Mouse (Mus musculus) megakaryocyte, adult 5-6 weeks (primary cell): Measurements from ENCODE around the gene Krt12. TPM values are rescaled to one million over a fixed set of nuclear protein-coding genes. Genes with fewer than 3 reads are reported as not detected.

Experiments used
- ATAC-seq: 2 replicates; pipeline ENCODE4 v1.8.0; 2016; ENCODE audit warnings: mild to moderate bottlenecking, inconsistent platforms; ENCODE audit not compliant: poor library complexity, severe bottlenecking
- total RNA-seq, 2 experiments: library from RNA; stranded (forward) in 1 of 2; stranded (reverse) in 1 of 2; fragments of 153-499, 151-499 nt in 1 of 2; fragments of 221-1000, 200-1000 nt in 1 of 2; gene quantifications; 2 replicates each; pipeline versions ENCODE4 v1.2.3 to v1.2.4; 2015 to 2017

The Krt12 gene
- total RNA-seq, 2 experiments from 2014 or later: not detected

DNA sequence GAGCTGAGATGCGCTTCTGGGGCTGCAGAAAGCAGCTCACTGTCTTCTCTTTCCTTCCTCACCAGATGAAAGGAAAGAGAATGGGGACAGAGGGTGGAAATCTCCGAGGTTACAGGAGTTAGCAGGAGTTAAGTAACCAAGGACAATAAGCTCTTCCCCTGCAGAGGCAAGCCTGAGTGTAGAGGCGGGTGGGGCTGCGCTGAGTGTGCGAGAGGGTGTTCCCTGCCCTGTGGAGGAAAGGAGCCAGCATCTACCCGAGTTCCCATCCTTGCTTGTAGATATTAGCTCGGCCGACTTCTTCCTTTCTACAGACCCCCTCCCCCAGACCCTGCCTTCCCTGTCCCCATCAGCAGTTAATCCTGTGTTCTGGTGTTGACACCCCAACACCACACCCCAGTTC, 23.2 kb downstream of the Krt12 start:
- no peak for ATAC-seq

DNA sequence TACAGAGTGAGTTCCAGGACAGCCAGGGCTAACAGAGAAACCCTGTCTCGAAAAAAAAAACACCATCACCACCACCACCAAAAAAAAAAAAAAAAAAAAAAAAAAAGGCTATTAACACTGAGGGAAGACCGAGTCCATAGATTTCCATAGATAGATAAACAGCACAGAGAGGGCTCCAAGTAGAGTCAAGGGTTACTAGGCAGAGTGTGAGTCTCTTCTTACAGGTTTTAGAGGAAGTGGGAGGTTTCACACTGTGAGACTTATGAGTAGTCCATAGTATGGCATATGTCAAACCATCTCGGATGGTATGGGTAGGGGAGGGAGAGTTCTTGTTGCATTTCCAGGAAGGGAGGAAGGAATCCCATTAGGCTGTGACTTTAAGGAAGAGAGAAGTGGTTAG, 24.0 kb downstream of the Krt12 start:
- ATAC-seq: no peak

GRCm38 (mm10) chr11:99396661-99397060, 25.4 kb downstream of the Krt12 start:
- no peak for ATAC-seq

DNA sequence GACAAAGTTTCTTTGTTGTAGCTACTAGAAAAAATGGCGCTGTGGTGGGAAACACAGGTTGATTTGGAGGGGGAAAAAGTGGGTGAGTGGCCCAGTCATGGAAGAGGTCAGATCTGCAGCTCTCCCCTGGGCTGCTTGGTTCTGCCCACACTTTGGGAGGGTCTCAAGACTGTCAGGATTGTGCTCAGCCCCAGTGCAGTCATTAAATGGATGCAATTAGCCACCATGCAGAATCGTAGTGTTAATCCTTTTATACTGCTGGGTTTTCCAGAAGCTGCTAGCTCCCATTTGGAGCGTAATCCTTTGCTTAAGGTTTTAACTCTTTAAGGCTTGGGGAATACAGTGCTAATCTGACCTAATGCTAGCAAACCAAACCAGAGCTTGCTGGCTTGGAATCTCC, 26.0 kb downstream of the Krt12 start:
- no peak for ATAC-seq

DNA sequence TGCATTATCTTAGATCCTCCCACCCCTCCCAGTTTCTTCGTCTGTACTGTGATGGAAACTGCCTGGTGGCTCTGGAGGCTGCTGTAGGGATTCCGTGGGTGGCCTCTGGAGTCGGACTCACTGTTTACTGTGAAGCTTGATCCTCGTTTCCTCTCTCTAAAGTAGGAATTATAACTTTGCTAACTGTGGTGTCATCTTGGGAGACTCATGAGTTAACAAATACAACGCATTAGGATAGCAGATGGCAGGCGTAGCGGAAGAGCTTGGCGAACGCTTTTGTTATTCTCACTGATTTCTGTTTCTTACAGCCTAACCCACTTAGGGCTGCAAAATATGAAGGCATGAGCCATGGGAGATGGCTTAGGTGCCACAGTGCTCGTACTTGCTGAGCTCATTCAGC, 29.6 kb downstream of the Krt12 start:
- ATAC-seq: no peak

GRCm38 (mm10) chr11:99391375-99391774, 30.7 kb downstream of the Krt12 start:
- ATAC-seq: no peak

DNA sequence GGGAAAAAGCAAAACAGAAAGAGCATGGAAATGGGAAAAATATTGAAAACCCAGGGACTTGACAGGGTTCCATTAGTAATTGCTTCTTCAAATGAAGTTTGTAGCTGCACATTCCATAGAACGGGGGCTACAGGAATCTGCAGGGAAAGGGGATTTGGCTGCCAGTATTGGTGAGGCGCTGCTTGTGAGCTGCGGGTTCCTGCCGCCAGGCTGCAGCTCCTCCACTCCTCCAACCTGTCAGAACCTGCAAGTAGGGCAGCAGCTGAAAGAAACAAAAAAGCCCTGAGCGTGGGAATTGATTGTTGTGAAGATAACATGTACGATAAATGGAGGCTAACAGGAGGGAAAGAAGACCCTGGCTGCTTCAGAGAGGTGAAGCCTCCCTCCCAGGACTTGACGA, 31.2 kb downstream of the Krt12 start:
- ATAC-seq: no peak

- no peak for ATAC-seq
Measured at GRCm38 (mm10) chr11:99389264-99389663, 32.8 kb downstream of the Krt12 start, which contains the start of gene Krt10. TSS of gene Krt10 (minus strand) at chr11:99389364.

DNA sequence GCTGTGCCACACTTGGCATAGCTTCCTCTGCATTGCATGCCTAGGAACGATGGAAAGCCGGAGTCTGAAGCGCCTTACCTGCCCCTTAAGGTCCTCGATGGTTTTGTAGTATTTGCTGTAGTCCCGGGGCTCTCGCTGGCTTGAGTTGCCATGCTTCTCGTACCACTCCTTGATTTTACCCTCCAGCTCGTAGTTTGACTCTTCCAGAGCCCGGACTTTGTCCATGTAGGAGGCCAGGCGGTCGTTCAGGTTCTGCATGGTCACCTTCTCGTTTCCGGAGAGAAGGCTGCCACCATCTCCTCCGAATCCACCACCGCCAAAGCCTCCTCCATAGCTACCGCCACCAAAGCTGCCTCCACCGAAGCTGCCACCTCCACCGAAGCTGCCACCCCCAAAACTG, 33.4 kb downstream of the Krt12 start:
- ATAC-seq: no peak

DNA sequence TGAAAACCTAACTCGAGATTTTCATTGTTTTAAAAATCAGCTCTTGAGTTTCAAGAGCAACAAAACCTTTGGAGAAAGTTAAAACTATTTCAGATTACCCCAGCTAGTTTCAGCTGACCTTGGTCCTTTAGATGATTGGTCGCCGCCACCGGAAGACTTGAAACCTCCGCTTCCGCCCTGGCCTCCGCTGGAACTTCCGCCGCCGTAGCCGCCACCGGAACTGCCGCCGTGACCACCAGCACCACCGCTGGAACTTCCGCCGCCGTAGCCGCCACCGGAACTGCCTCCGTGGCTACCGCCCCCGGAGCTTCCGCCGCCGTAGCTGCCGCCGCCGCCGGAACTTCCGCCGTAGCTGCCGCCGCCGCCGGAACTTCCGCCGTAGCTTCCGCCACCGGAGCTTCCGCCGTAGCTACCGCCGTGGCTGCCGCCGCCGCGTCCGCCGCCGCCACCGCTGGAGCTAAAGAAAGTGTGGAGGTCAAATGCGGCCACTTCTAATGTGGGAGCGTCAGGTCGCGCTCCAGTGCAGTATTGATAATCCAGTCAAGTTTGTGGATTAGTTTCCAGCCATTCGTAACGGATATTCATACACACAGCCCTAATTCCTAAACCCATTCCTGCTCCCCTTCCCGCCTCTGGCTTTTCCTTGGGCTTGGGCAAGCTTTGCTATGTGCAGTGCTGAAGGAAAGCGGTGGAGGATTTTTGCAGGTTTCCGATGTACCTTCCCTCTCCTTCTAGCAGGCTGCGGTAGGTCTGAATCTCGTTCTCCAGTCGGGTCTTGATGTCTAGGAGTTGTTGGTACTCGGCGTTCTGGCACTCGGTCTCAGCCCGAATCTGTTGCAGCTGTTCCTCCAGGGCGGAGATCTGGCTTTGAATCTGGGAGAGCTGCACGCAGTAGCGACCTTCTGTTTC, 36.0 kb downstream of the Krt12 start:
- peak; percentile 99 for ATAC-seq

GRCm38 (mm10) chr11:99379568-99379967, 42.5 kb downstream of the Krt12 start:
- ATAC-seq: peak; percentile 79

- ATAC-seq: no peak
Measured at GRCm38 (mm10) chr11:99374803-99375202, 47.3 kb downstream of the Krt12 start, which contains the start of gene Krt28. TSS of gene Krt28 (minus strand) at chr11:99374903.

- ATAC-seq: peak; percentile 33; the same call in 1 of the 2 replicates
Measured at GRCm38 (mm10) chr11:99369853-99370451, 52.1 kb downstream of the Krt12 start.

- ATAC-seq: no peak
Measured at GRCm38 (mm10) chr11:99369229-99369628, 52.8 kb downstream of the Krt12 start.

GRCm38 (mm10) chr11:99366791-99367190, 55.3 kb downstream of the Krt12 start:
- ATAC-seq: no peak

Other genes with a start within 250 kb of the Krt12 start
- gene Smarce1, start 191.2 kb downstream of the Krt12 start, total RNA-seq (2015): 59.4 and 72.9 TPM in 2 replicates
- 177 and 179 TPM in 2 replicates for gene Smarce1, start 191.2 kb downstream of the Krt12 start, total RNA-seq (2017)
- not detected in 2 replicates for gene Krt222, start 178.2 kb downstream of the Krt12 start, total RNA-seq (2015)
- not detected in 2 replicates for gene Krt222, start 178.2 kb downstream of the Krt12 start, total RNA-seq (2017)
- gene Krt24, start 137.0 kb downstream of the Krt12 start, total RNA-seq (2015): not detected in 2 replicates
- gene Krt24, start 137.0 kb downstream of the Krt12 start, total RNA-seq (2017): not detected in 2 replicates
- gene Krt25, start 99.3 kb downstream of the Krt12 start, total RNA-seq (2015): not detected in 2 replicates
- gene Krt25, start 99.3 kb downstream of the Krt12 start, total RNA-seq (2017): not detected in 2 replicates
- not detected in 2 replicates for gene Krt26, start 84.3 kb downstream of the Krt12 start, total RNA-seq (2015)
- not detected in 2 replicates for gene Krt26, start 84.3 kb downstream of the Krt12 start, total RNA-seq (2017)
- not detected in 2 replicates for gene Krt27, start 71.2 kb downstream of the Krt12 start, total RNA-seq (2015)
- gene Krt27, start 71.2 kb downstream of the Krt12 start, total RNA-seq (2017): not detected in 2 replicates
- gene Krt28, start 47.4 kb downstream of the Krt12 start, total RNA-seq (2015): not detected in 2 replicates
- gene Krt28, start 47.4 kb downstream of the Krt12 start, total RNA-seq (2017): not detected in 2 replicates
- gene Krt10, start 32.9 kb downstream of the Krt12 start, total RNA-seq (2015): 1.7 and 3.1 TPM in 2 replicates
- 0.98 TPM in 1 of 2 replicates, not detected in the other for gene Krt10, start 32.9 kb downstream of the Krt12 start, total RNA-seq (2017)
- not detected in 2 replicates for gene Krt20, start 15.9 kb upstream of the Krt12 start, total RNA-seq (2015)
- not detected in 2 replicates for gene Krt20, start 15.9 kb upstream of the Krt12 start, total RNA-seq (2017)
- not detected in 2 replicates for gene Krt23, start 70.9 kb upstream of the Krt12 start, total RNA-seq (2015)
- not detected in 2 replicates for gene Krt23, start 70.9 kb upstream of the Krt12 start, total RNA-seq (2017)
- not detected in 2 replicates for gene Krt39, start 99.1 kb upstream of the Krt12 start, total RNA-seq (2015)
- not detected in 2 replicates for gene Krt39, start 99.1 kb upstream of the Krt12 start, total RNA-seq (2017)
- gene Krt40, start 120.9 kb upstream of the Krt12 start, total RNA-seq (2015): not detected in 2 replicates
- not detected in 2 replicates for gene Krt40, start 120.9 kb upstream of the Krt12 start, total RNA-seq (2017)
- not detected in 2 replicates for gene Krtap3-3, start 128.6 kb upstream of the Krt12 start, total RNA-seq (2015)
- gene Krtap3-3, start 128.6 kb upstream of the Krt12 start, total RNA-seq (2017): not detected in 2 replicates
- not detected in 2 replicates for gene Krtap3-2, start 134.6 kb upstream of the Krt12 start, total RNA-seq (2015)
- gene Krtap3-2, start 134.6 kb upstream of the Krt12 start, total RNA-seq (2017): not detected in 2 replicates
- not detected in 2 replicates for gene Gm11939, start 137.2 kb upstream of the Krt12 start, total RNA-seq (2015)
- not detected in 2 replicates for gene Gm11939, start 137.2 kb upstream of the Krt12 start, total RNA-seq (2017)
- gene Krtap3-1, start 144.4 kb upstream of the Krt12 start, total RNA-seq (2015): not detected in 2 replicates
- gene Krtap3-1, start 144.4 kb upstream of the Krt12 start, total RNA-seq (2017): not detected in 2 replicates
- gene Krtap1-5, start 158.8 kb upstream of the Krt12 start, total RNA-seq (2015): not detected in 2 replicates
- gene Krtap1-5, start 158.8 kb upstream of the Krt12 start, total RNA-seq (2017): not detected in 2 replicates
- gene Krtap1-4, start 161.4 kb upstream of the Krt12 start, total RNA-seq (2015): not detected in 2 replicates
- gene Krtap1-4, start 161.4 kb upstream of the Krt12 start, total RNA-seq (2017): not detected in 2 replicates
- not detected in 2 replicates for gene Krtap1-3, start 169.1 kb upstream of the Krt12 start, total RNA-seq (2015)
- gene Krtap1-3, start 169.1 kb upstream of the Krt12 start, total RNA-seq (2017): not detected in 2 replicates
- gene Krtap9-3, start 175.8 kb upstream of the Krt12 start, total RNA-seq (2015): not detected in 2 replicates
- gene Krtap9-3, start 175.8 kb upstream of the Krt12 start, total RNA-seq (2017): not detected in 2 replicates
- not detected in 2 replicates for gene Gm11938, start 181.0 kb upstream of the Krt12 start, total RNA-seq (2015)
- gene Gm11938, start 181.0 kb upstream of the Krt12 start, total RNA-seq (2017): not detected in 2 replicates
- not detected in 2 replicates for gene Gm11937, start 187.9 kb upstream of the Krt12 start, total RNA-seq (2015)
- gene Gm11937, start 187.9 kb upstream of the Krt12 start, total RNA-seq (2017): not detected in 2 replicates
- gene Krtap2-4, start 192.6 kb upstream of the Krt12 start, total RNA-seq (2015): not detected in 2 replicates
- not detected in 2 replicates for gene Krtap2-4, start 192.6 kb upstream of the Krt12 start, total RNA-seq (2017)
- gene Gm11562, start 198.2 kb upstream of the Krt12 start, total RNA-seq (2015): not detected in 2 replicates
- not detected in 2 replicates for gene Gm11562, start 198.2 kb upstream of the Krt12 start, total RNA-seq (2017)
- gene Krtap4-1, start 206.0 kb upstream of the Krt12 start, total RNA-seq (2015): not detected in 2 replicates
- not detected in 2 replicates for gene Krtap4-1, start 206.0 kb upstream of the Krt12 start, total RNA-seq (2017)
- gene Krtap4-2, start 212.8 kb upstream of the Krt12 start, total RNA-seq (2015): not detected in 2 replicates
- not detected in 2 replicates for gene Krtap4-2, start 212.8 kb upstream of the Krt12 start, total RNA-seq (2017)
- not detected in 2 replicates for gene Krtap4-7, start 221.8 kb upstream of the Krt12 start, total RNA-seq (2015)
- not detected in 2 replicates for gene Krtap4-7, start 221.8 kb upstream of the Krt12 start, total RNA-seq (2017)
- not detected in 2 replicates for gene Gm11555, start 228.0 kb upstream of the Krt12 start, total RNA-seq (2015)
- gene Gm11555, start 228.0 kb upstream of the Krt12 start, total RNA-seq (2017): not detected in 2 replicates
- not detected in 2 replicates for gene Gm11563, start 236.7 kb upstream of the Krt12 start, total RNA-seq (2015)
- gene Gm11563, start 236.7 kb upstream of the Krt12 start, total RNA-seq (2017): not detected in 2 replicates
- gene Krtap4-6, start 243.7 kb upstream of the Krt12 start, total RNA-seq (2015): not detected in 2 replicates
- gene Krtap4-6, start 243.7 kb upstream of the Krt12 start, total RNA-seq (2017): not detected in 2 replicates